Mouse (Mus musculus) frontal cortex, postnatal 10 days (tissue): ENCODE results near the gene Ccnyl1.
"Not testable (repeated sequence)": the region's sequence is repeated elsewhere in the genome, so short reads cannot be mapped to it uniquely, and the experiment has no call there.

Source experiments
- DNase-seq, 2 experiments: peaks; one replicate each; pipeline ENCODE4 v3.0.0; 2022; ENCODE audit warnings: low spot score in 2 of 2, mixed read lengths in 1 of 2

The Ccnyl1 gene

DNA sequence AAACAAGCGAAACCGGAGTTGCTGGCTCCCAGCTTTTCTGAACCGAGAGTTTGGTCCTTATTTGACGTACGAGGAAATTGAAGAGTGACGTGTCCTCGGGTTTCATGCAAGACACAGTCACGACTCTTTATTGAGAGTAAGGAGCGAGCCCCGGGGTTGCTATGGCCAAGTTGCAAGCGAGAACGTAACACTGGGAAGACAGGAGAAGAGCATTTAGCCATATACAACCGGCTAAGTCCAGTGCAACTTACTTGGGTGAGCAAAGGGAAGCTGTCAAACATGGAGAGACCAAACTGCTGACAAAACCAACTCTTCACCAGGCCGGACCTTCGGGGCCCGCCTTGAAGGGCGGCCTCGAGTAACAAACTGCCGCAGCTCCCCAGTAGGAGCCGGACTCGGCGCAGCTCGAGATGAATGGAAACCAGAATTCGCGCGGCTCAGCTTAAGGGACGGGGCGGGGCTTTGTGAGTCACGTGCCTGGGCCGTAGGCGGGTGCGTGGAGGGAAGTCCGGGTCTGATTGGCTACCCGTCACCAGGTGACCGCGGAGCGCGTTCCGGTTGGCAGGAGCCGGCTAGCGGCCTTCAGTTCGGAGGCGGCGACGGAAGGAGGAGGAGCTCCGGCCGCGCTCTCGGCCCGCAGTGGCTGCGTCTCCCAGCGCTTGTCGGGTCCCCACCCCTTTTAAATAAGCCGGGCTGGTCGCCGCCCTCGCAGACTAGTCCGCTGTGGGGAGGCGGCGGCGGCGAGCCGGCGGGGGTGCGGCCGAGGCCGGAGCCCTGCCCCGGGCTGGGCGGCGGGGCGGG, at the start of gene Ccnyl1:
Gene Ccnyl1, plus strand, starts transcription at position 243 of the 801 bp plus-strand sequence.
- peak; percentile 97 to 99 for DNase-seq

- no peak for DNase-seq
Measured at GRCm38 (mm10) chr1:64641069-64641468, 49.2 kb upstream of the Ccnyl1 start.

DNA sequence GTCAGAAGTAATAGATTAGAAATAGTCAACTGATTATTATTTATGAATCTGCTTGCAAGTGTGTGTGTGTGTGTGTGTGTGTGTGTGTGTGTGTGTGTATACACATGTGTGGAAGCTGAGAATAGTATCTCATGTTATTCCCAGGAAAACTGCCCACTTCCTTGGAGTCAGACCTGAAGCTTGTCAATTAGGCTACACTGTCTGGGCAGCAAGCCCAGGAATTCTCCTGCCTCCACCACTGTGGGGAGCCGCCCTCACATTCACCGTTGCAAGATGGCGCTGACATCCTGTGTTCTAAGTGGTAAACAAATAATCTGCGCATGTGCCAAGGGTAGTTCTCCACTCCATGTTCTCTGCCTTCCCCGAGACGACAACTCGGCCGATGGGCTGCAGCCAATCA, 47.7 kb upstream of the Ccnyl1 start:
- not testable (repeated sequence) for DNase-seq

- DNase-seq: no peak
Measured at GRCm38 (mm10) chr1:64644513-64644912, 45.7 kb upstream of the Ccnyl1 start.

DNA sequence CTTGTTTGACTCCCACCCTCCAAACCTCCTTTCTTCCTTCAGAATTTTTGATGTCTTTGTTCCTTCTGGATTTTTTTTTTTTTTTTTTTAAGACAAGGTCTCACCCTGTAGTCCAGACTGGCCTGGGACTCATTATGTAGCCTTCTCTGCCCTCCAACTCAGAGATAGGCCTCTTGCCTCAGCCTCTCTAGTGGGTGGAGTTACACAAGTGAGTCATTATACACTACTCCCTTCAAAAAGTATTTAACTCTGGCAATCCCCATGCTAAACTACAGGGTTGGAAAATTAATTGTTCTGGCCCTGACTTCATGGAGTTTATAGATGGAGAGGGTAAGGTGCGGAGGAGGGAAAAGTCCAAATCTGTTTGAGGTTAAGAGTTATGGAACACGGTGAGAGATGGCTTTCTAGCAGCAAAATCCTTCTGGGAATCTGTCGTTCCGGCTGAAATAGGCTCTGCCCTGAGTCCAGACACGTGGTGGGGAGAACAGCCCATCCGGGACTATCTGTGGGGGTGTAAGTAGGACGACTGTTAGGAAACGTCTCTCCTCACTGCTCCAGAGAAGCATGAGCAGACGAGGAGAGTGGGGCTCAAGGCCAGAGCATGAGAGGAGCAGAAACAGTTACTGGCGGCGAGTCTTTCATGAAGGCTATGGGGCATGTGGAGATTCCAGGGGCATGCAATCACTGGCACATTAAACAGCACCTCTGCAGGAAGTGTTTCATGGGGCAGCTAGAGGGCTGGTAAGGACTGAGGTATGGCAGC, 40.7 kb upstream of the Ccnyl1 start:
- no peak for DNase-seq

GRCm38 (mm10) chr1:64653701-64654100, 36.6 kb upstream of the Ccnyl1 start:
- no peak for DNase-seq

DNA sequence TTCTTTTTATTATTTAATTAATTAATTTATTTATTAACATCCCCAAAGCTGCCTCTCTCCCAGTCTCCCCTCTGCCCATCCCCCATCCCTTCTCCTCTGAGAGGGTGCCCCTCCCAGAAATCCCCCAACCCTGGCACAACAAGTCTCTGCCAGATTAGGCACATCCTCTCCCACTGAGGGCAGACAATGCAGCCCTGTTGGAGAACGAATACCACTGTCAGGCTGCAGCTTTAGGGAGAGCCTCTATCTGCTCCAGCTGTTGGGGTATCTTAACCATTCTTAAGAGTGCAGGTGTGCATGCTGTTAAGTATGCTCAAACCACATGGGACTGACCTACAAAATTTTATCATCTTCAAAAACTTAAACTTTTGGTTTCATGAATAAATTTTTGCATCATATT, 34.8 kb upstream of the Ccnyl1 start:
- DNase-seq: no peak

- DNase-seq: no peak
Measured at GRCm38 (mm10) chr1:64656423-64657129, 33.7 kb upstream of the Ccnyl1 start.

GRCm38 (mm10) chr1:64658876-64659275, 31.4 kb upstream of the Ccnyl1 start:
- DNase-seq: no peak

GRCm38 (mm10) chr1:64667111-64667633, 23.1 kb upstream of the Ccnyl1 start:
- DNase-seq: no peak

DNA sequence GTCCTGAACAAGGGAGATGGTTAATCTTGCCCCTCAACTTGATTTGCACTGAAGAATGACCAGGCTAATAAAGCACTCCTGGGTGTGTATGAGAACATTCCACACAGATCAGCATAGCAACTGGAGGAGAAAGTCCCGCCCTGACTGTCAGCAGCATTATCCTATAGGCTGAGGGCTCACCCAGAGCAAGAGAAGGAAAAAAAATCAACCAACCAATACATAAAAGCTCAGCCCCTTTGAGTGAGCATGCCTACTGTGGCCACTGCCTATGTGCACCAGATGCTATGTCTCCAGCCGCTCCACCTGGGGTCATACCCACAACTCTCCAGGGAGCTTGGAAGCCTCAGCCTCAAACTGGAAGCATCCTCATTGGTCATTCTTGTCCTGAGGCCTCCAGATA, 20.8 kb upstream of the Ccnyl1 start:
- DNase-seq: no peak

DNA sequence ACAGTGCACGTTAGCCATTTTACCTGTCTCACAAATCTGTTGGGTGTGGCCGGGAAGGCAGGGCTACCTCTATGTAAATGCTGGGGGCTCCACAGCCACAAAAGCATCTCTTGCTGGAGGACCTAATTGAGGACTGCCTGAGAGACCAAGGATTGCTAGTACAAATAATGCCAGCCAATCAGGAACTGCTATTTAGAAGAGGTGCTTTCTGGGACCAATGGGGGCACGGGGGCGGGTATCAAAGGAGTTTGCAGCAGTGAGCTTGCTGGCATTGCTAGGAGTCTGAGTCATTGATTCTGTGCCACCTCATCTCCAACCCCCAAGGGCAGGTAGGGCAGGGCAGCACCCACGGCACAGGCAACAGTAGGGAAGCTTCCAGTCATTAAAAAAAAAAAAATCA, 16.3 kb upstream of the Ccnyl1 start:
- no peak for DNase-seq

DNA sequence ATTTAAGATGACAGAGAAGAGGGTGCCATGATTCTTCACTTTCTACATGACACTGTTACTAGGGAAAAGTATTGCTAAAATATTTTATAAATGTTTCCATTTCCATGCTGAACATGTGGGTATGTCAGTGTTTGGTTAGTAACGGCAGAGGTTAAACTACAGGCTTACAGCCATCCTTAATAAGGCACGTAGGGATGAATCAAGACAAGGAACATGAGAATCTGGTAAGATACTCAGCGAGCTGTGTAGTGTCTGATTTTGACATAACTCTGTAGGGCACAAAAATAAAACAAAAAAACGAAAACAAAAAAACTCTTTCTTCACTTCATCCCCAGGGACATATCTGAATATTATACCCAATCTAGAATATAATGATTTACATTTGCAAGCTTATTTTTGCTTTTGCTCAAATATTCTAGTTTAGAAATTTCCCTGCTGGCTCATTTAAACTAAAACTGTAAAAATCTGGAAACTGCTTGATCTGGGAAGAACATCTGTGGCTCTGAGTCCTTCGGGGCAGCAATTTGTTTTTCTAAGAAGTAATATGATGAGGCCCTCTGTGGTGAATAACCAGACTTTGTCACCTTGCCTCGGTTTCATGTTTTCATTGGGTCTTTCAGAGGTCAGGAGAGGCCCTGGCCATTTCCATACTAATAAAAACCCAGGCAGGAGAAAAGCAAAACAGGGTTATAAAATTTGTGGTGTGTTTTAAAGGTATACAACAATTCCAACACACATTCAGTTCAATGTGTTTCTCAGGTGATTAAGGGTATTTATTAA, 14.0 kb upstream of the Ccnyl1 start:
- no peak for DNase-seq

GRCm38 (mm10) chr1:64681499-64681898, 8.8 kb upstream of the Ccnyl1 start:
- no peak for DNase-seq

DNA sequence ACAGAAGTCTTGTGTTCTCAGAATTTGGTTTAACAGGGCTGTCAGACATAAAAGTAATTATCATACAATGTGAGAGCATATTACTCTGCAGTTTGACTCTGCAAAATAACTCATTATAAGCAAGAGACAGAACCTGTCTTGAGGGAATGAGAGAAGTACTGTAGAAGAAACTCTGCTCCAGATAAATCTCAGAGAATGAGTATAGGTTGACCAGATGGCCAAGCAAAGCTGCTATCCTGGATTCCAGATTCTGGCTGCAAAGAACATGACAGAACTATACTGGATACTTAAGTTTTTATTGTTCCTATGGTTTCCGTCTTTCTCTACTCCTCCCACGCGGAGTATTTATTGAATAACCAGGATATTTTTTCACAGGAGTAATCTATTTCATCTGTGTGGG, 7.2 kb upstream of the Ccnyl1 start:
- no peak for DNase-seq

DNA sequence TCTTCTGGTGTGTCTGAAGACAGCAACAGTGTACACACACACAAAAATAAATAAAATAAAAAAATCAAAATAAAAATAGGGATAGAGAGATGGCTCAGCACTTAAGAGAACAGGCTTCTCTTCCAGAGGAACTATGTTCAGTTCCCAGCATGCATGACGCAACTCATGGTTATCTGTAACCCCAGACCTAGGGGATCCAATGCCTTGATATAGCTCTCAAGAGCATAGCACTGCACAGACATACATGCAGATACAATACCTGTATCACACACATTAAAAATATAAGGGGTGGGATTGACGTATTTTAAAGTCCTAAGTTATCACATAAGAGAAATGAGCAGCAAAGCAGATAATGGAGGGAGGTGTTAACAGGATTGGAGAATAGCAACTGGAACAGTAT, 5.8 kb upstream of the Ccnyl1 start:
- no peak for DNase-seq

DNA sequence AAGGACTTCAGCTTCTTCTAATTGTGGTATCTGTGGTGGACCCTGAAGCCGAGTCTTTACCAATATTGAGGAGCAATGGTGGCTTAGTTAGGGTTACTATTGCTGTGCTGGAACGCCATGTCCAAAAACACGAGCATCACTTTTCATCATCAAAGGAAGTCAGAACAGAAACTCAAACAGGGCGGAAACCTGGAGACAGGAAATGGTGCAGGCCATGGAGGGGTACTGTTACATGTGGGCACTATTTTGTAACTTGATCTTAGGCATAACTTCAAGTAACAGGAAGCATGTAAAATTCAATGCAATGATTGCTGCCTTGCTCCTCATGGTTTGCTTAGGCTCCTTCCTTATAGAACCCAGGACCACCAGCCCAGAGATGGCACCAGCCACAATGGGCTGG, 2.2 kb upstream of the Ccnyl1 start:
- DNase-seq: no peak

- no peak for DNase-seq
Measured at GRCm38 (mm10) chr1:64689561-64690212, 568 bp upstream of the Ccnyl1 start.

GRCm38 (mm10) chr1:64691121-64691551, 881 bp downstream of the Ccnyl1 start:
- DNase-seq: peak; percentile 21 to 39

- DNase-seq: no peak
Measured at GRCm38 (mm10) chr1:64691581-64691980, 1.3 kb downstream of the Ccnyl1 start.

- no peak for DNase-seq
Measured at GRCm38 (mm10) chr1:64695156-64695555, 4.9 kb downstream of the Ccnyl1 start.
